Mouse (Mus musculus): Measurements from ENCODE around the gene Preb. TPM values are rescaled to one million over a fixed set of nuclear protein-coding genes. Genes with fewer than 3 reads are reported as not detected.
A peak's percentile ranks its signal among the peaks of the same experiment; 100 is the strongest.

Preb gene
- polyA plus RNA-seq, 1 experiment from 2014 or later = 127 TPM

DNA sequence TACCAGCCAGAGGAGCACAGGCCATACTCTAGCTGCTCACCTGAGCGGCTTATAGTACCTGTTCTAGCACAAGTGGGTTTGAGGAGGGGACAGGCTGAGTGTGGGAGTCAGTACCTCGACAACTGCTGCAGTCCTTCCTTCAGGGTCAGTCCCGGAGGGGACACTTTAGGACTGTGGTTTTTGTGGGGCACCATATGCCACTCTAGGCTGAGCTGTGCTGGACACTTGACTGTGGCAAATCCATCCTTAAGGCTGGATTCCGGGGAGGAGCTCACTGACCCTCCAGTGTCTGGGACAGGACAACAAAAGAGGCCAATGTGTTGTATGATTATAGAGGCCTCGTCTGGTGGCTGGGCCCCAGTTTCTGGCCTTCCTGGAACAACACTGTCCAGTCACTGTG lies 7.6 kb downstream of the Preb start:
- WGBS = 89% methylated on average over 5 of the region's 5 CpGs
- Histone ChIP-seq H3K27ac (no peak overlapping the region), H3K9me3 (replicated peaks) (no peaks in the 10 kb centered on the region), H3K4me1 (peaks cover 17% of the 10 kb centered on the region), H3K36me3 (peaks cover 45% of the 10 kb centered on the region), H3K4me2 (replicated peaks) (no peak overlapping the region), H3K27me3 (peaks cover 5% of the 10 kb centered on the region; the same call in 1 of the 2 replicates), H3K4me3 (no peak overlapping the region), H3K9ac (no peak overlapping the region)
- ATAC-seq (ENCODE audit: low FRiP score) = no peak

DNA sequence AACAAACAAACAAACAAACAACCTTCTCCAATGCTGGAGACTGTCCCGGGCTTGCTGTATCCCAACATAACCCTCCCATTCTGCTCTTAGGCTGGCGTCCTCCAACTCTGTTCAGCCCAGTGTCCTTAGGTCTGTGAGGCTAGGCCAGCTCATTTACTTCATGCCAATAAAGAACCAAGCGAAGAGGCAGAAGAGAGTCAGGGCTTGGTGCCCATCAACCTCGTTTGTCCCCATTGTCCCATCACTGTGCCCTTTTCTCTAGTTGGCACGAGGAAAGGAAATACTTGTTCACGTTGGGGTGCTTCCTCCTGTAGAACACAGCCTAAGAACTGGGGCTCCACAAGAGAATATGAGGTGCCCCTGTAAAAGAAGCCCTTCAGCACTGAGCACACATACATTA lies 8.5 kb downstream of the Preb start:
- H3K27ac ChIP-seq = no peak overlapping the region
- H3K36me3 ChIP-seq = peaks cover 41% of the 10 kb centered on the region
- peaks cover 5% of the 10 kb centered on the region; the same call in 1 of the 2 replicates for H3K27me3 ChIP-seq
- H3K4me2 ChIP-seq (replicated peaks) = no peak overlapping the region
- ATAC-seq (ENCODE audit: low FRiP score) = no peak
- H3K4me3 ChIP-seq = no peak overlapping the region
- no peak overlapping the region for H3K9ac ChIP-seq
- H3K4me1 ChIP-seq = peaks cover 13% of the 10 kb centered on the region
- 90% methylated on average over 6 of the region's 6 CpGs for WGBS
- H3K9me3 ChIP-seq (replicated peaks) = no peaks in the 10 kb centered on the region

DNA sequence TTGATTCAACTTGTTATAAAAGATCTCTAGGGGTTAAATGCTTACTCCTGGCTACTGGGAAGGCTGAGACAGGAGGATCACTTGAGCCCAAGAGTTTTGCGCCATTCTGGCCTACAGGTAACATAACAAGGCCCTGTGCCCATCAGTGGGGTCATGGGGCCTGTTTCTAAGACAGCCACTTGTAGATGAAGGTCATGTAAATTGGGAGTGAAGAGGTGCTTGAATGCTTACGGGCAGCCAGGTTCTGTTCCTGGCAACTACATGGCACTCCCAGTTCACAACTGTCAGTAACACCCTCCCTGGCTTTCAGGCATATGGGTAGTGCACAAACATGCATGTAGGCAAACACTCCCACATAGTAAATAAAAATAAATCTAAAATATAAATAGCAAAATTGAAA lies 9.2 kb downstream of the Preb start:
- H3K27me3 ChIP-seq = peaks cover 9% of the 10 kb centered on the region
- no peak for ATAC-seq (ENCODE audit: low FRiP score)
- no peak overlapping the region for H3K27ac ChIP-seq
- peaks cover 13% of the 10 kb centered on the region for H3K4me1 ChIP-seq
- 90% methylated on average over 2 of the region's 2 CpGs for WGBS
- no peaks in the 10 kb centered on the region for H3K9me3 ChIP-seq (replicated peaks)
- H3K4me3 ChIP-seq = no peak overlapping the region
- H3K4me2 ChIP-seq (replicated peaks) = no peak overlapping the region
- H3K36me3 ChIP-seq = peaks cover 39% of the 10 kb centered on the region
- H3K9ac ChIP-seq = no peak overlapping the region

DNA sequence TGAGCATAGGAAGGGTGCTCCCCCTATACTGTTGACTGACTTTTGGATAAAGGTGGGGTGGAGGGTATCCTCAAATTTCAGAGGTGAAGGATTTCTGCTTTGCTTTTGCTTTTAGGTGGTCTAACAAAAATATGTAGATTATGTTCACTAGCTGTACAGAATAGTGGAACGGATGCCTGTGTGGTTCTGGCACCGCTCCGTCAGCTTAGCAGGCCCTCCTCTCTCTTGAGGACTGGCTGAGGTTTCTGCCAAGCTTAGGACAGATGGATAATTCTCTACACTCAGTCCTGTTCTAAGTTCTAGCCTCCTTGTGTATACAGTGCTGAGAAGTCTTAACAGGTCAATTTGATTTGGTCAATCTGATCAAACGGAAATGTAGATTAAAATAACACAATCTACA lies 9.7 kb downstream of the Preb start:
- Histone ChIP-seq H3K9ac (peak overlapping the region; percentile 67; the same call in 1 of the 2 replicates), H3K27me3 (peaks cover 11% of the 10 kb centered on the region), H3K4me2 (replicated peaks) (peak overlapping the region; percentile 87), H3K4me3 (peak overlapping the region; percentile 45), H3K4me1 (peaks cover 13% of the 10 kb centered on the region), H3K27ac (peak overlapping the region; percentile 69; the same call in 1 of the 2 replicates), H3K9me3 (replicated peaks) (no peaks in the 10 kb centered on the region), H3K36me3 (peaks cover 34% of the 10 kb centered on the region)
- 70% methylated on average over 4 of the region's 4 CpGs for WGBS
- no peak; the same call in 1 of the 2 replicates for ATAC-seq (ENCODE audit: low FRiP score)

DNA sequence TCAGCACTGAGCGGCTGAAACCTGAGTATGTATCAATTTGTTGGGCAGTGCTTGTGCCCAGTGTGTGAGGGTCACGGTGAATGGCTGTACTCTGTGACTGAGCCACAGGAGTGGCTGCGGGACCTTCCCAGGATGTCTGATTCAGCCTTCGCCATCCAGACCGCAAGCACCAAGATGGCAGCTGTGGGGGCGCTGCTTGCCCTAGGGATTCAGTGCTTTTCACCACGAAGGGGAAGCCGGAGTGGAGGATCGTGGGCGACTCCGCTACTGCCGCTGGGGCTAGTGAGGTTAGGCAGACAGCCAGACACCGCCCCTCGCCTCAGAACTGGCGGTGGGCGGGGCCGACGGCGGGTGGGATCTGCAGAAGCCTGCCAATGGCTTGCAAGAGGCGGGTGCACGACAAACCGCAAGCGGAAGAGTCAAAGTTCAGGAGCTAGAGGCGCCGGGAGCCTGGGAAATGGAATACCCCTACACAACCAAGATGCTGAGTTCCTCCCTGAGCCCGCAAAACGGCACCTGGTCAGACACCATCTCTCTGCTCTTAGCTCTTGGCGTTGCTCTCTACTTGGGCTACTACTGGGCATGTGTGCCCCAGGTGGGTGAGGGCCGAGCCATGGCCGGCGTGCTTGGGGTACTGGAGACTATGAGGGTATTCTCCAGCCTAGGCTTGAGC lies 10.4 kb downstream of the Preb start:
- Histone ChIP-seq H3K4me1 (peaks cover 19% of the 10 kb centered on the region), H3K9ac (peak overlapping the region; percentile 67), H3K9me3 (replicated peaks) (no peaks in the 10 kb centered on the region), H3K4me2 (replicated peaks) (peak overlapping the region; percentile 87), H3K4me3 (peak overlapping the region; percentile 45), H3K27me3 (peaks cover 15% of the 10 kb centered on the region), H3K27ac (peak overlapping the region; percentile 69), H3K36me3 (peaks cover 28% of the 10 kb centered on the region)
- peak; percentile 89 for ATAC-seq (ENCODE audit: low FRiP score)
- under 1% methylated on average over 31 of the region's 31 CpGs for WGBS

DNA sequence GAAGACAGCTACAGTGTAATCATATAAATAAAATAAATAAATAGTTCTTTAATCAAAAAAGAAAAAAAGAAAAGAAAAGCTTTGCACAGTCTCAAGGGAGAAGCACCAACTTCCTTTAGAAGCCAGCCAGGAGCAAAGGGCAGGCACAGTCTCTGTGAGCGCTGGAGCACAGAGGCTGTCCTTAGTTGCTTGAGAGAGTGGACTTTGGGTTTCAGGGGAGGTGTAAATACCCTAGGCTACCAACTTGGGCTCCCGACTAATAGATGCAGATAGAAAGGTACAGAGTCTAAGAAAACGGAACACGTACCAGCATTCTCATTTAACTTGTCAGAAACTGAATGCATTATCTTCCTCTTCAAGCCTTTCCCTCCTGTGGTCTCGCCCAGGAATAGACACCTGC lies 11.5 kb downstream of the Preb start:
- Histone ChIP-seq H3K36me3 (peaks cover 16% of the 10 kb centered on the region), H3K27me3 (peaks cover 20% of the 10 kb centered on the region), H3K4me3 (no peak overlapping the region), H3K27ac (no peak overlapping the region), H3K9me3 (replicated peaks) (no peaks in the 10 kb centered on the region), H3K9ac (no peak overlapping the region), H3K4me1 (peaks cover 19% of the 10 kb centered on the region), H3K4me2 (replicated peaks) (no peak overlapping the region)
- 76% methylated on average over 5 of the region's 5 CpGs for WGBS
- ATAC-seq (ENCODE audit: low FRiP score) = no peak

DNA sequence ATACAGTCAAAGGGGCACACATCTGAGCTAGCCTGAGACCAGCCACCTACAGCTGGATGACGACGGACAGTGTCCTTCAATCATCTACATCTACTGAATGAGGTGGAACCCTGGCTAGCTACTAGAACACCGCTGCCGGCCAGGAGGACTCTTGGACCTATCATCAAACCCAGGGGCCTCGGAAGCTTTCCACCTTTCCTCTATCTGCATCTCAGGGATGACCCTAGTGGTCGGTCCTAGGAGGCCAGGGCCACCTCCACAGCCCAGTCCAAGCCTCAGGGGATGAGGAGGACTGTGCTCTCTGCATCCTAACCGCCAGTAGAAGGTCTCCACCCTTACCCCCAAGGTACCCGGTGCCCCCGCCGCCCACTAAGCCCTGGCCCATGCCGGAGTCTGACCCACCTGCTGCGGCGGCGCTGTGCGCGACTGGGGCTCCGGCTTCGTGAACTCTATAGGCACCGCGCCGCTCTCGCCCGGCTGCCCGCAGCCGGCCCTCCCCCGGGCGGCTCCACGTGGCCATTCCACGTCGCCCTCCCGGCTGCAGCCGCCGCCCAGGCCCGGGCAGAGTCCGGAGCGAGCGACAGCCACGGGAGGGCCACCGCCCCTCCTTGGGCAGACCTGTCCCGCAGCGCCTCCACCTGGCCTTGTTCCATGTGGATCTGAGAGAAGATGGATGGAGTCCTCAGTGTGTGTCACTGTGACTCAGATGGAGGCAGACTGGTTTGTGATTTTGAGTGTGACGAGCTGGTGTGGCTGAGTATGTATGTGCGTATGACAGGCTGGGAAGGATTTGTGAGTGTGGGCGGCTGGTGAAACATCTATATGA lies 15.0 kb downstream of the Preb start, which contains the start of gene Cgref1:
Gene Cgref1 (minus strand): TSS at position 636 of the 826 bp plus-strand sequence.
- 4% methylated on average over 44 of the region's 44 CpGs for WGBS
- peaks cover 20% of the 10 kb centered on the region for H3K27me3 ChIP-seq
- no peak within 1 kb of the TSS for H3K27ac ChIP-seq

DNA sequence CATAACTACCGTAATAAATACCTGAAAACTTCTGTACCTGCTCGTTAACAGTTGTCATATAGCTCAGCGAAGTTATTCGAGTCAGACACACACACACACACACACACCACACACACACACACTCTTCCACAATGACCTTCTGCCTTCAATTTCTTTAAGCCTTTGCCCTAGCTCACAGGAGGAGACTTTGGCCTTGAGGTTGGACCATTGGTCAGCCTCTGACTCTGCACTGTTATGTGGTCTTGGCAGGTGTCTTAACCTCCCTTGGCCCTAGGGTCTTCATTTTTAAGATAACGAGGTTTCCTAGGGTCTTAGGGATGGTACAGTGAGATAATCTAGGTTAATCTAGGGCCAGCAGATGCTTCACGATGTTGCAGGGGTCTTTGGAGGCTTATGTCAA lies 15.8 kb downstream of the Preb start:
- WGBS = 87% methylated on average over 6 of the region's 6 CpGs

More for the DNA sequence above, 15.0 kb downstream of the Preb start, which contains the start of gene Cgref1:
- Histone ChIP-seq H3K4me1 (peaks cover 14% of the 10 kb centered on the region), H3K4me2 (replicated peaks) (peak within 1 kb of the TSS; percentile 89), H3K9ac (peak within 1 kb of the TSS; percentile 63), H3K36me3 (no peaks in the 10 kb centered on the region), H3K4me3 (peak within 1 kb of the TSS; percentile 44), H3K9me3 (replicated peaks) (no peaks in the 10 kb centered on the region)
- ATAC-seq (ENCODE audit: low FRiP score) = peak; percentile 39; the same call in 1 of the 2 replicates

DNA sequence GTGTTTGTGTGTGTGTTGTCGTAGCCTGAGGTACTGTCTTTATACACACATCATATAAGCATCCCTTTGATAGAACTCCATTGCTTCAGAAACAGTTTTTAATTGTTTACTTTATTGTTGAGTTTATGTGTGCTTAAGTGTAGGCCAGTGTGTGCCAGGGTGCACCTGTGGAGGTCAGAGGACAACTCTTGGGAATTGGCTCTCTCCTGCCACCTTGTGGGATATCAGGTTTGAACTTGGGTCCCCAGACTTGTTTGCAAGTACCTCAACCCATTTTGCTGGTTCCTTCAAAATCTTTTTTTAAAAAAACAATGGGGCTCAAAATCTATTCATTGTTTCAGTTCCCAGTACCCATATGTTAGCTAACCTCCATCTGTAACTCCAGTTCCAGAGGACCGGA lies 17.2 kb downstream of the Preb start:
- no peak overlapping the region for H3K4me2 ChIP-seq (replicated peaks)
- H3K4me3 ChIP-seq = no peak overlapping the region
- H3K9ac ChIP-seq = no peak overlapping the region
- H3K4me1 ChIP-seq = peaks cover 6% of the 10 kb centered on the region
- WGBS = 95% methylated on average over 2 of the region's 2 CpGs
- no peaks in the 10 kb centered on the region for H3K9me3 ChIP-seq (replicated peaks)
- no peaks in the 10 kb centered on the region for H3K36me3 ChIP-seq
- peaks cover 15% of the 10 kb centered on the region for H3K27me3 ChIP-seq
- H3K27ac ChIP-seq = no peak overlapping the region
- no peak for ATAC-seq (ENCODE audit: low FRiP score)

More for the DNA sequence above, 15.8 kb downstream of the Preb start:
- ATAC-seq (ENCODE audit: low FRiP score) = no peak
- Histone ChIP-seq H3K4me3 (no peak overlapping the region), H3K27ac (no peak overlapping the region), H3K27me3 (peaks cover 20% of the 10 kb centered on the region), H3K4me2 (replicated peaks) (peak overlapping the region; percentile 89; the same call in 1 of the 2 replicates), H3K4me1 (peaks cover 10% of the 10 kb centered on the region), H3K9me3 (replicated peaks) (no peaks in the 10 kb centered on the region), H3K9ac (no peak overlapping the region), H3K36me3 (no peaks in the 10 kb centered on the region)

DNA sequence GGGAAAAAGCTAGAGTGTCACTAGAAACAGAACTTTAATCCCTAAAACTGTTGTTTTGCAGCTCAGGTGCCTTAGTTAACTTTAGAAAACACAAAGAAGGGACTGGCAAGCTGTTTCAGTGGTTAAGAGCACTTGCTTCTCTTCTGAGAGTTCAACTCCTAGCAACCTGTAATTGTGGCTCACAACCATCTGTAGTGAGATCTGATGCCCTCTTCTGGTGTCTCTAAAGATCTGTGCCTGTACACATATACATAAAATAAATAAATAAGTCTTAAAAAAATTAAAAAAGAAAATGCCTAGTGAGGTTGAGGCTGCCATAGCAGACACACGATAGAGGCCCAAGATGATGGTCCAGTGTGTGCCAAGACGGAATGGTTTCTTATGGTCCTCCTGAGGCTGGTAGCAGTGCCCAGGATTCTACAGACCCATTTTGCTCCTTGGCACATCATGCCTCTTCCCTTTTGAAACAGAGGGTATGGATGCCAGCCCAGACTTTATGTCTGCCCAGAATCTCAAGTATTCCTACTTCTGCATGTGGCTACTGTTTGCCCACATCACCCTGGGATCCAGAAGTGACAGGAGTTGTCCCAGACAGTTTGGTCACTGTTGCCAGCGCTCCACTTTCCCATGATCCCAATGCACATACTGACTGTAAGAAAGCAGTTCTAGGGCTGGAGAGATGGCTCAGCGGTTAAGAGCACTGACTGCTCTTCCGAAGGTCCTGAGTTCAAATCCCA lies 25.3 kb downstream of the Preb start:
- Histone ChIP-seq H3K27me3 (no peaks in the 10 kb centered on the region), H3K4me3 (no peak overlapping the region), H3K36me3 (no peaks in the 10 kb centered on the region), H3K9ac (no peak overlapping the region), H3K4me2 (replicated peaks) (no peak overlapping the region), H3K27ac (no peak overlapping the region), H3K4me1 (no peaks in the 10 kb centered on the region), H3K9me3 (replicated peaks) (no peaks in the 10 kb centered on the region)
- WGBS = 89% methylated on average over 5 of the region's 5 CpGs
- no peak for ATAC-seq (ENCODE audit: low FRiP score)

DNA sequence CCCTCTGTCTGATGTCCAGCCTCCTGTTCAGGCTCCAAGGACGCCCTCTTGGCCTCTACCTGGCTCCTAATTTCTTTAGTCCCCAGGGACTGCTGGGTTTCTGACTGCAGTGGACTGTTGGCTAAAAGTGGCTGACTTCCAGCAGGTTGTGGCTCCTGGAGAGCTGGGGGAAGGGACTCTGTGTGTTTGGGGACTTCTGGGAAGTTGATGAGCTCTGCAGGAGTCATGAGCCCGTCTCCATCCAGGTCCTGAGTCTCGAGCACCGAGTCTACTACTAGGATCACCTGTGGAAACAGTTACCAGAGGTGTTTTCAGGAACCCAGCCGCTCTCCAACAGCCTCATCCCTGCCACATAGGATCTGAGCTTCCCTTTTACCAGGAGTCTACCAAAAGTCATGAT lies 26.5 kb downstream of the Preb start:
- Histone ChIP-seq H3K27me3 (no peaks in the 10 kb centered on the region), H3K4me3 (no peak overlapping the region), H3K9ac (no peak overlapping the region), H3K36me3 (no peaks in the 10 kb centered on the region), H3K4me1 (no peaks in the 10 kb centered on the region), H3K9me3 (replicated peaks) (no peaks in the 10 kb centered on the region), H3K4me2 (replicated peaks) (no peak overlapping the region), H3K27ac (no peak overlapping the region)
- ATAC-seq (ENCODE audit: low FRiP score) = no peak
- WGBS = 79% methylated on average over 5 of the region's 5 CpGs

DNA sequence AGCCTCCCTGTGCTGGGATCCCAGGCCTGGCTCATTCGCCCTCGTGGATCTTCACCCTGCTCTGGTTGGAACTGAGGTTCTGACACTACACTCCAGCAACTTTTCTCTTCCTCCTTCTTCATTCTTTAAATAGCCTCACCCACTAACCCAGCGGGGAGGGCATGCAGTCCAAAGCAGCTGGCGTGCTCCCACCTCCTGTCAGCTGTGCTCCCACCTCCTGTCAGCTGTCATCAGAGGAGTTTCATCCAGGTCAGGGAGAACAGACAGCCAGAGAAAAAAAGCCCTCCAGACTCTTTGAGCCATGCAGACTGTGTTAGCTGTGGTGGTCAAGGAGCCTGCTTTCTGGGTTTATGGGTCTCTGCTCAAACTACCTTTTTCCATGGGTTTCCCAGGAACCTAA lies 28.8 kb downstream of the Preb start:
- no peaks in the 10 kb centered on the region for H3K27me3 ChIP-seq
- WGBS = 80% methylated on average over 4 of the region's 4 CpGs
- ATAC-seq (ENCODE audit: low FRiP score) = no peak
- no peak overlapping the region for H3K4me3 ChIP-seq
- no peaks in the 10 kb centered on the region for H3K4me1 ChIP-seq
- H3K27ac ChIP-seq = no peak overlapping the region
- H3K36me3 ChIP-seq = no peaks in the 10 kb centered on the region
- H3K4me2 ChIP-seq (replicated peaks) = no peak overlapping the region
- H3K9ac ChIP-seq = no peak overlapping the region
- H3K9me3 ChIP-seq (replicated peaks) = no peaks in the 10 kb centered on the region
